Mouse (Mus musculus): ENCODE results near the gene Gm3285.
A peak's percentile ranks its signal among the peaks of the same experiment; 100 is the strongest.

Gene Gm3285

GRCm38 (mm10) chr10:77861675-77862074 is at the start of gene Gm3285:
Gene Gm3285, plus strand, starts transcription at chr10:77861975.
- DNase-seq (ENCODE audit: low read depth, low spot score): no peak

GRCm38 (mm10) chr10:77814382-77814781 is 47.4 kb upstream of the Gm3285 start, which contains the start of gene Gm2696:
Gene Gm2696, plus strand, starts transcription at chr10:77814682.
- DNase-seq (ENCODE audit: low read depth, low spot score): no peak

- no peak for DNase-seq (ENCODE audit: low read depth, low spot score)
These were observed 46.3 kb upstream of the Gm3285 start for GRCm38 (mm10) chr10:77815514-77815913.

GRCm38 (mm10) chr10:77818523-77818922 is 43.3 kb upstream of the Gm3285 start:
- no peak for DNase-seq (ENCODE audit: low read depth, low spot score)

GRCm38 (mm10) chr10:77819203-77819602 is 42.6 kb upstream of the Gm3285 start:
- no peak for DNase-seq (ENCODE audit: low read depth, low spot score)

- DNase-seq (ENCODE audit: low read depth, low spot score): no peak
These were observed 34.8 kb upstream of the Gm3285 start, which contains the start of gene Krtap10-4 for GRCm38 (mm10) chr10:77826951-77827350. Gene Krtap10-4, minus strand, starts transcription at chr10:77827095.

GRCm38 (mm10) chr10:77835647-77836046 is 26.1 kb upstream of the Gm3285 start, which contains the start of gene Krtap10-10:
Gene Krtap10-10, plus strand, starts transcription at chr10:77835947.
- no peak for DNase-seq (ENCODE audit: low read depth, low spot score)

- no peak for DNase-seq (ENCODE audit: low read depth, low spot score)
These were observed 22.8 kb upstream of the Gm3285 start for GRCm38 (mm10) chr10:77839006-77839405.

- DNase-seq (ENCODE audit: low read depth, low spot score): no peak
These were observed 15.3 kb upstream of the Gm3285 start, which contains the start of gene Gm36176 for GRCm38 (mm10) chr10:77846503-77846902. Gene Gm36176, plus strand, starts transcription at chr10:77846803.

GRCm38 (mm10) chr10:77846961-77847360 is 14.8 kb upstream of the Gm3285 start:
- DNase-seq (ENCODE audit: low read depth, low spot score): no peak

GRCm38 (mm10) chr10:77847538-77847937 is 14.2 kb upstream of the Gm3285 start:
- DNase-seq (ENCODE audit: low read depth, low spot score): no peak

GRCm38 (mm10) chr10:77852559-77852958 is 9.2 kb upstream of the Gm3285 start, which contains the start of gene Gm10318:
Gene Gm10318, plus strand, starts transcription at chr10:77852859.
- DNase-seq (ENCODE audit: low read depth, low spot score): no peak

- DNase-seq (ENCODE audit: low read depth, low spot score): peak; percentile 78
These were observed 2.4 kb downstream of the Gm3285 start for GRCm38 (mm10) chr10:77864067-77864761.

- no peak for DNase-seq (ENCODE audit: low read depth, low spot score)
These were observed 3.0 kb downstream of the Gm3285 start for GRCm38 (mm10) chr10:77864762-77865143.

- DNase-seq (ENCODE audit: low read depth, low spot score): no peak
These were observed 5.8 kb downstream of the Gm3285 start for GRCm38 (mm10) chr10:77867546-77867945.

GRCm38 (mm10) chr10:77869651-77870050 is 7.9 kb downstream of the Gm3285 start:
- DNase-seq (ENCODE audit: low read depth, low spot score): no peak

GRCm38 (mm10) chr10:77878985-77879384 is 17.2 kb downstream of the Gm3285 start:
- DNase-seq (ENCODE audit: low read depth, low spot score): no peak

GRCm38 (mm10) chr10:77880305-77880704 is 18.5 kb downstream of the Gm3285 start:
- no peak for DNase-seq (ENCODE audit: low read depth, low spot score)

- no peak for DNase-seq (ENCODE audit: low read depth, low spot score)
These were observed 20.8 kb downstream of the Gm3285 start for GRCm38 (mm10) chr10:77882553-77882952.

- no peak for DNase-seq (ENCODE audit: low read depth, low spot score)
These were observed 24.4 kb downstream of the Gm3285 start for GRCm38 (mm10) chr10:77886007-77886747.

GRCm38 (mm10) chr10:77890987-77891565 is 29.3 kb downstream of the Gm3285 start:
- DNase-seq (ENCODE audit: low read depth, low spot score): no peak

- DNase-seq (ENCODE audit: low read depth, low spot score): no peak
These were observed 33.8 kb downstream of the Gm3285 start for GRCm38 (mm10) chr10:77895562-77895961.

Measured in WW6 (cell line).